Mouse (Mus musculus) spleen, adult 2 months (tissue): ENCODE results near the gene Mul1.

Experiments used
- CTCF ChIP-seq: fragments of 200-500 bp; IDR thresholded peaks from 2 replicates; pipeline ENCODE4 v1.5.1; 2011; ENCODE audit warnings: mild to moderate bottlenecking, inconsistent platforms; ENCODE audit not compliant: insufficient read depth, insufficient read length, insufficient replicate concordance; ENCODE audit errors: extremely low read depth
- POLR2A ChIP-seq: fragments of 200-500 bp; IDR thresholded peaks from 2 replicates; pipeline ENCODE4 v1.6.1; 2011; ENCODE audit warnings: low read depth, low read length, inconsistent platforms

GRCm38 (mm10) chr4:138461471-138461870 lies 27.0 kb downstream of the Mul1 start:
- TF ChIP-seq CTCF (no peak), POLR2A (no peak)
